Mouse (Mus musculus): ENCODE data around the gene Cldn1. TPM values are rescaled to one million over a fixed set of nuclear protein-coding genes. Genes with fewer than 3 reads are reported as not detected.

Gene Cldn1
- under 1 TPM; 0.07 to 0.11 TPM for polyA plus RNA-seq (2017; shearing (Covaris generic))

GRCm38 (mm10) chr16:26371325-26372053 lies at the start of gene Cldn1:
Gene Cldn1, minus strand, starts transcription at chr16:26371841.

Other genes with a start within 250 kb of the Cldn1 start
- gene Cldn16, start 91.3 kb upstream of the Cldn1 start, polyA plus RNA-seq (2017; shearing (Covaris generic)), result under 1 TPM in 1 of 2 experiments, not detected in 1; 0.88 TPM
- gene Tmem207, start 154.9 kb upstream of the Cldn1 start, polyA plus RNA-seq (2017; shearing (Covaris generic)), result under 1 TPM in 1 of 2 experiments, not detected in 1; 0.29 TPM
- gene Il1rap, start 209.9 kb upstream of the Cldn1 start, polyA plus RNA-seq (2017; shearing (Covaris generic)), result 10 to 100 TPM; 13.0 to 13.8 TPM